Mouse (Mus musculus) cerebellum, adult 2 months (tissue): Measurements from ENCODE around the gene Coro1c. TPM values are rescaled to one million over a fixed set of nuclear protein-coding genes. Genes with fewer than 3 reads are reported as not detected.

ENCODE experiments used
- DNase-seq, 2 experiments: peaks; one replicate each; pipeline ENCODE4 v3.0.0; 2021
- H3K27ac ChIP-seq: fragments of 200-500 bp; 2 replicates; pipeline ENCODE4 v1.5.1; 2012; ENCODE audit warnings: low read length, control low read depth, inconsistent platforms; ENCODE audit not compliant: insufficient read depth
- H3K27me3 ChIP-seq: fragments of 200-500 bp; 2 replicates; pipeline ENCODE4 v1.6.1; 2012; ENCODE audit warnings: inconsistent platforms, mild to moderate bottlenecking, low read length, moderate library complexity; ENCODE audit not compliant: control insufficient read depth, insufficient read depth
- H3K4me1 ChIP-seq: fragments of 200-500 bp; 2 replicates; pipeline ENCODE4 v1.6.1; 2011; ENCODE audit warnings: low read length; ENCODE audit not compliant: control insufficient read depth, insufficient read depth
- H3K4me3 ChIP-seq: fragments of 200-500 bp; replicated peaks from 2 replicates; pipeline ENCODE3; 2011; ENCODE audit warnings: mild to moderate bottlenecking, low read depth, low read length, control low read depth; ENCODE audit not compliant: insufficient read depth
- CTCF ChIP-seq: fragments of 200-500 bp; IDR thresholded peaks from 2 replicates; pipeline ENCODE4 v1.5.1; 2011; ENCODE audit warnings: low read depth, mild to moderate bottlenecking, control low read depth, low read length, moderate library complexity, borderline replicate concordance; ENCODE audit not compliant: insufficient read depth
- POLR2A ChIP-seq: fragments of 200-500 bp; IDR thresholded peaks from 2 replicates; pipeline ENCODE4 v1.6.1; 2011; ENCODE audit warnings: low read length, control low read depth, borderline replicate concordance; ENCODE audit not compliant: insufficient read depth
- WGBS: fragments of 180-500 bp; shearing (Covaris S2); methylation state at CpG from one replicate; pipeline ENCODE4 v1.1.7; 2018; 5-methylcytosine and 5-hydroxymethylcytosine counted together
- polyA plus RNA-seq: library from polyadenylated mRNA; depleted of rRNA; stranded (reverse); fragments of >200 nt; gene quantifications from 2 replicates; pipeline ENCODE4 v1.2.3, GENCODE M21; 2012

Gene Coro1c
- polyA plus RNA-seq, 1 experiment, result 90.2 TPM

- Histone ChIP-seq H3K27me3 (no peaks in the 10 kb centered on the region), H3K4me1 (peaks cover 16% of the 10 kb centered on the region), H3K27ac (no peak overlapping the region), H3K4me3 (no peak overlapping the region)
- no peak for TF ChIP-seq POLR2A
- no peak for TF ChIP-seq CTCF
- DNase-seq, result no peak
- 13% methylated on average over 19 of the region's 19 CpGs for WGBS
These were observed 19.2 kb downstream of the Coro1c start for GRCm38 (mm10) chr5:113889181-113889906.

- Histone ChIP-seq H3K27ac (no peak overlapping the region), H3K4me1 (peaks cover 15% of the 10 kb centered on the region), H3K4me3 (no peak overlapping the region), H3K27me3 (no peaks in the 10 kb centered on the region)
- TF ChIP-seq CTCF (no peak), POLR2A (no peak)
- no peak for DNase-seq
- WGBS, result 95% methylated on average over 5 of the region's 5 CpGs
These were observed 20.3 kb downstream of the Coro1c start for GRCm38 (mm10) chr5:113888186-113888795.

DNA sequence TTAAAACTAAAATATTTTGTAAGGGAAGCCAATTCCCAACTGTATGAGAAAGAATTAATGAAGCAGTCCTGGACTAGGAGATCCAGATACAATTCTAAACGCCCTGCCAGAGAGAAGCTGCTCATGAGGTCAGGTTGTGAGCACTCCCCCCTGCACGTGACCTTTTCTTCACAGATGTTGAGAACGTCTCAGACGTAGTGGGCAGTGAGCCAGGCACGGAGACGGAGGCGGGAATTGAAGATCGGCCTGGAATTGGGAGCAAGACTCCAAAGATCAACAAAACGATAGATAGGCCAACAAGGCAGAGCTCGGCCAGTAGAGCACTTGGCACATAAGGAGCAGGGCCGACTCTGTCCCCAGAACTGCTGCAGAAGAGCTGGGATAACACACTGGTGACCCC lies 21.4 kb downstream of the Coro1c start:
- Histone ChIP-seq H3K27ac (no peak overlapping the region), H3K4me3 (no peak overlapping the region), H3K4me1 (peaks cover 26% of the 10 kb centered on the region), H3K27me3 (no peaks in the 10 kb centered on the region)
- DNase-seq, result no peak
- TF ChIP-seq POLR2A (no peak), CTCF (no peak)
- 37% methylated on average over 11 of the region's 11 CpGs for WGBS

GRCm38 (mm10) chr5:113885623-113886022 lies 22.9 kb downstream of the Coro1c start:
- no peak for TF ChIP-seq POLR2A
- Histone ChIP-seq H3K4me3 (no peak overlapping the region), H3K27me3 (no peaks in the 10 kb centered on the region), H3K4me1 (peaks cover 25% of the 10 kb centered on the region), H3K27ac (no peak overlapping the region)
- WGBS, result 75% methylated on average over 8 of the region's 8 CpGs
- DNase-seq, result no peak

- no peak overlapping the region for H3K4me3 ChIP-seq
- WGBS, result 74% methylated on average over 7 of the region's 7 CpGs
- no peaks in the 10 kb centered on the region for H3K27me3 ChIP-seq
- H3K4me1 ChIP-seq, result peaks cover 25% of the 10 kb centered on the region
- no peak for TF ChIP-seq POLR2A
- TF ChIP-seq CTCF, result no peak
- no peak overlapping the region for H3K27ac ChIP-seq
- DNase-seq, result no peak
These were observed 23.8 kb downstream of the Coro1c start for GRCm38 (mm10) chr5:113884750-113885149.

DNA sequence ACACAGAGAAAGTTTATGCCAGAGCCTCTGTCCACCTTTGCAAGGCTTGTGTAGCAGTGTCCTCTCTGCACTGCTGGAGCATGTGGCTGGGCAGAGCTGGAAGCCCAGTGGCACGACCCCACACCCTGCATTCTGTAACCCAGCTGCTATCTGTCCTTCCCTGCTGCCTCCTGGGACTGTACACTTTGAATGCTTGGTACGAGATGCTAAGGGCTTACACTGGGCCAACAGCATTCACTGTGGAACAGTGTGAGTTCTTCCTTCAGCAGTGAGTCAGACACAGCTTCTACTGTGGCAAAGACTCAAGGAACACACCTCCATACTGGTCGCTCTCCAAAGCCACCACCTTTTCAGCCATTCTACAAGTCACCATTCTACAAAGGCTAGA lies 25.2 kb downstream of the Coro1c start:
- H3K4me3 ChIP-seq, result no peak overlapping the region
- peaks cover 21% of the 10 kb centered on the region for H3K4me1 ChIP-seq
- 4% methylated on average over 3 of the region's 3 CpGs for WGBS
- no peak for DNase-seq
- no peak overlapping the region for H3K27ac ChIP-seq
- TF ChIP-seq POLR2A, result no peak
- TF ChIP-seq CTCF, result no peak
- H3K27me3 ChIP-seq, result no peaks in the 10 kb centered on the region

DNA sequence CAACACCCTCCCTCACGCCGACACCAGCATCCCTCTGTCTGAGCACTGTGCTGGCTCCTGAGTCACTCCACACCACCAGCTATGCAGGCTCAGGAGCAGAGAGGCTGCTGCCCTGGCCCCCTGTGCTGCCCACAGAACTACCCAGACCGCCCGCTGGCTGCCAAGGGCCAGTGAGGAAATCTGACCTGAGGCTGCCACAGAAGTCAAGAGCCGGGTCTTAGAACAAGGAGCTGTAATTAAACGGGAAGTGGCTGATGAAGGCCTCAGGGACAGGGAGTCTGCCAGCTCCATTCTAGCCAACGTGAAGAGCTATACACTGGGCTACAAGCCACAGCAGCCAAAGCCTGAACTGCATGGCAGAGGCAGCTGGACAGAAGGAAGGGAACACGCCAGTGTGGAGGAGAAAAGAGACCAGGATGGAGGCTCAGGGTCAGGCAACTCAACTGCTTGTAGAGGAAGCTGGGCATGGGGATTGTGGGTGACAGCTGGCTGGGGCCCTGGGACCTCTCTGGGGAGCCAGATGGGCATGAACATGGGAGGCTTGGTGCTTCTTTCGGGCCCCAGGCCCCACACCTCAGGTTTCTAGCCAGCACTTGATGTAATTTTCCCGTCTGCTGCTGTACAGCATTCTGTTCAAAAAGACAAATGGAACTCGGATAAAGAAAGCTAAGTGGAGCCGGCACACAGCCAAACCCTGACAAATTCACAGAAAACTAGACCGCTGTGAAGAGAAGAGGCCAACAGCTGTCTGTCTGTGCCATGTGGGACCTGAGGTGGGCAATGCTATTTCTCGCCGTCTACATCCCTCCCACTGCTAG lies 25.8 kb downstream of the Coro1c start:
- TF ChIP-seq POLR2A (no peak), CTCF (no peak)
- Histone ChIP-seq H3K4me3 (no peak overlapping the region), H3K27me3 (no peaks in the 10 kb centered on the region), H3K4me1 (peaks cover 21% of the 10 kb centered on the region), H3K27ac (no peak overlapping the region)
- WGBS, result 30% methylated on average over 15 of the region's 15 CpGs
- DNase-seq, result no peak
